Mouse (Mus musculus): ENCODE measurements around the gene Zfp277. TPM values are rescaled to one million over a fixed set of nuclear protein-coding genes. Genes with fewer than 3 reads are reported as not detected.

The Zfp277 gene
- total and polyA plus RNA-seq, 2 experiments from 2014 or later: 17.9 to 22.5 TPM

DNA sequence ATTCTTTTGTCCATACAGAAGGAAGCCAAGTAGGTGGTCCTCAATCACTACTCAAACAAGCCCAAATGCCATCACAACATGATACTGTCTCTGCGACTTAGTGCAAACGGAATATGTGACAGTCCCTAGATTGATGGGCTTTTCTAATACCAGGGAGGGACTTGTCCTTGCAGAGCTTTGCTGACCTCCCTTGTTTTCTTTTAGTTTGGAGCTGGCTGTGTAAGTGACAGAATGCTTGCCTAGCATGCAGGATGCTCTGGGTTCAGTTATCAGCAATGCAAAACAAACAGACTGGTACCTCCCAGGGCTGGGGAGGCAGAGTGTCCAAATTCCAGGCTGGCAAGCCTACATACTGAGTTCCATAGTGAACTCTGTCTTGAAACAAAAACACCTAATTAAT, 7.7 kb downstream of the Zfp277 start:
- TF ChIP-seq EP300 (IDR thresholded peaks at IDR 0.05; ENCODE audit: low read depth) (no peak), CTCF (IDR thresholded peaks at IDR 0.05; ENCODE audit: low read depth) (no peak)
- no peaks in the 10 kb centered on the region for H3K36me3 ChIP-seq (replicated peaks; ENCODE audit: control insufficient read depth, insufficient read depth, low read length)
- 57% methylated on average over 2 of the region's 2 CpGs for WGBS
- no peaks in the 10 kb centered on the region for H3K27me3 ChIP-seq (ENCODE audit: control insufficient read depth, insufficient read depth, low read length)
- no peaks in the 10 kb centered on the region for H3K9me3 ChIP-seq (replicated peaks; ENCODE audit: control insufficient read depth, low read length)
- no peak overlapping the region for H3K4me2 ChIP-seq (ENCODE audit: low read depth, low read length)
- no peak overlapping the region for H3K4me3 ChIP-seq (ENCODE audit: low read depth, low read length)
- ATAC-seq (ENCODE audit: insufficient read depth, low read depth) (no peak), DNase-seq (ENCODE audit: low spot score) (no peak)
- no peak overlapping the region for H3K27ac ChIP-seq (ENCODE audit: low read depth)
- H3K9ac ChIP-seq (replicated peaks; ENCODE audit: low read depth, low read length): no peak overlapping the region
- peaks cover 20% of the 10 kb centered on the region for H3K4me1 ChIP-seq (ENCODE audit: control insufficient read depth, insufficient read depth)

DNA sequence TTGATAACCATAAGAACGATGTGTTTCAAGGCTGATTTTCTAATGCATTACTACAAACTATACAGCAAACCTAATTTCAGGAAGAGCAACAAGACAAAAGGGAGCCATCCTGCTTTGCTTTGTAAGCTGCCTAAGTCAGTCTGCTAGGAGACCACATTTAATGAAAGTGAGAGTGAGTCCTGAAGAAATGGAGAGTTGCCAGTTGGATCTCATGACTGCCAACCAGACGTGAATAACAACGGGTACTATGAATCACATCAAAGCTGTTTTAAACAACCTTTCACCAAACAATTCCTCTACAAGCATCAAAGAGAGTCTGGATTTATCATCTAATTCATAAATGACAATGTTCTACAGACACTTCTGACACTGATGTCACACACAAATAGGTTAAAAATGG, 11.6 kb downstream of the Zfp277 start:
- 20% methylated on average over 3 of the region's 3 CpGs for WGBS
- ATAC-seq (ENCODE audit: insufficient read depth, low read depth) (no peak), DNase-seq (ENCODE audit: low spot score) (peak; percentile 65)
- no peak overlapping the region for H3K4me3 ChIP-seq (ENCODE audit: low read depth, low read length)
- peaks cover 19% of the 10 kb centered on the region for H3K4me1 ChIP-seq (ENCODE audit: control insufficient read depth, insufficient read depth)
- no peaks in the 10 kb centered on the region for H3K27me3 ChIP-seq (ENCODE audit: control insufficient read depth, insufficient read depth, low read length)
- H3K27ac ChIP-seq (ENCODE audit: low read depth): 0 out of 2 replicates have a peak overlapping the region, but pooled peaks have one; percentile 7
- H3K36me3 ChIP-seq (replicated peaks; ENCODE audit: control insufficient read depth, insufficient read depth, low read length): no peaks in the 10 kb centered on the region
- no peak overlapping the region for H3K4me2 ChIP-seq (ENCODE audit: low read depth, low read length)
- TF ChIP-seq EP300 (IDR thresholded peaks at IDR 0.05; ENCODE audit: low read depth) (no peak), CTCF (IDR thresholded peaks at IDR 0.05; ENCODE audit: low read depth) (no peak)
- H3K9ac ChIP-seq (replicated peaks; ENCODE audit: low read depth, low read length): no peak overlapping the region
- H3K9me3 ChIP-seq (replicated peaks; ENCODE audit: control insufficient read depth, low read length): no peaks in the 10 kb centered on the region

DNA sequence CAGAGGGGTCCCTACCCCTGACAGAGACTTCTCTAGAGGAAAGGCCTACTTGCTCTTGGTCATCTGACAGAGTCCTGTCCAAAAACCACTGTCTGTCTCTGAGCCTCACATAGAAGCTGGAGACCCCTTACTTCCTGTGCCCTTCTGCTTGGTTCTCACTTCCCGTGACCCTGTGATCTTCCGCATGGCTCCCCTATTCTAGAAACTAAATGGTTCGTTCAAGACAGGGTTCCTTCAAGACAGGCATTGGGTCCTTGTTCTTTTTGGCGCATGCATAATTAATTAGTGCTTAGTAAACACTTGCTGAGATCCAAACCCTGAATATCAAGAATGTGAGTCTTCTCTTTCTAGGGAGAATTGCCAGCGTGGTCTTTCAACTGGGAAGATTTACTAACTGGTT, 14.6 kb downstream of the Zfp277 start:
- Histone ChIP-seq H3K27me3 (ENCODE audit: control insufficient read depth, insufficient read depth, low read length) (no peaks in the 10 kb centered on the region), H3K36me3 (replicated peaks; ENCODE audit: control insufficient read depth, insufficient read depth, low read length) (no peaks in the 10 kb centered on the region), H3K4me2 (ENCODE audit: low read depth, low read length) (no peak overlapping the region), H3K9me3 (replicated peaks; ENCODE audit: control insufficient read depth, low read length) (no peaks in the 10 kb centered on the region), H3K4me1 (ENCODE audit: control insufficient read depth, insufficient read depth) (peaks cover 19% of the 10 kb centered on the region), H3K9ac (replicated peaks; ENCODE audit: low read depth, low read length) (no peak overlapping the region), H3K4me3 (ENCODE audit: low read depth, low read length) (no peak overlapping the region), H3K27ac (ENCODE audit: low read depth) (no peak overlapping the region)
- TF ChIP-seq CTCF (IDR thresholded peaks at IDR 0.05; ENCODE audit: low read depth) (no peak), EP300 (IDR thresholded peaks at IDR 0.05; ENCODE audit: low read depth) (no peak)
- no peak for DNase-seq (ENCODE audit: low spot score)
- WGBS: 89% methylated on average over 5 of the region's 5 CpGs
- ATAC-seq (ENCODE audit: insufficient read depth, low read depth): no peak

DNA sequence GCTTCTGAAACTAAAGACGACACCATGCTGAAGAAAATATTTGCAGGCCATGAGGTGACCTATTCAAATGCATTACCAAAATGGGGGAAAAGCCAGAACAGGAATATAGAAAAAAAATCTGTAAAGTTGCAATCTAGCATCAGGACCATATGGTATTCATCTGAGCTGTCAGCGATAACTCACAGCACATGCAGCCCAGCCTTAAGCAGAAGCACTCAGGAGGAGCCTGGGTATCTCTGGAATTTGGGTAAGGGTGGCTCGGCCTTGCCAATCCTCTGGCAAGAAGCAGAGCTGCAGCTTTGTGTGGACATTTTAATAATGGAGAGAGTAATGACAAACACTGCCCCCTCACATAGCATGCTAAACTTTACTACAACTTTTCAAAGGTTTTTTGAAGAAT, 15.7 kb downstream of the Zfp277 start:
- Histone ChIP-seq H3K9ac (replicated peaks; ENCODE audit: low read depth, low read length) (no peak overlapping the region), H3K9me3 (replicated peaks; ENCODE audit: control insufficient read depth, low read length) (no peaks in the 10 kb centered on the region), H3K27me3 (ENCODE audit: control insufficient read depth, insufficient read depth, low read length) (no peaks in the 10 kb centered on the region), H3K4me2 (ENCODE audit: low read depth, low read length) (no peak overlapping the region), H3K27ac (ENCODE audit: low read depth) (no peak overlapping the region), H3K4me3 (ENCODE audit: low read depth, low read length) (no peak overlapping the region), H3K4me1 (ENCODE audit: control insufficient read depth, insufficient read depth) (peaks cover 19% of the 10 kb centered on the region), H3K36me3 (replicated peaks; ENCODE audit: control insufficient read depth, insufficient read depth, low read length) (no peaks in the 10 kb centered on the region)
- no peak for ATAC-seq (ENCODE audit: insufficient read depth, low read depth)
- WGBS: 18% methylated on average over 3 of the region's 3 CpGs
- no peak for DNase-seq (ENCODE audit: low spot score)
- TF ChIP-seq EP300 (IDR thresholded peaks at IDR 0.05; ENCODE audit: low read depth): no peak
- no peak for TF ChIP-seq CTCF (IDR thresholded peaks at IDR 0.05; ENCODE audit: low read depth)

DNA sequence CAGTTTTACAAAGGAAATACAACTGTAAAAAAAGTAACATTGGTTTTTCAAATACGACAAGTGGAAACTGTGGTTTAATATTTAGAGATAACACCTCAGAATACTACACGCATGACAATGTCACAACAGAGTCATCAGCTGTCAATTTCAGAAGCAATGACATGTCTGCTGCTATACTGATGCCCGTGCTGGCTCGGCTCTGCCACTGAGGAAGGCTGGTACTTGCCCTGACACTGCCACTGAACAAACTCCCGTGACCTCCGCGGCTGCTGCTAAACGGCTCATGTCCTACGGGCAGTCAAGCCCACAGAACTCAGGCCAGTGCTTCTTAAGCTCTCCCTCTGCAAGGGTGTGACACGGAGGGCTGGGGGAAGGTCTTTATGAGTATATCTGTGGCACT, 18.1 kb downstream of the Zfp277 start:
- ATAC-seq (ENCODE audit: insufficient read depth, low read depth) (no peak), DNase-seq (ENCODE audit: low spot score) (no peak)
- 86% methylated on average over 10 of the region's 10 CpGs for WGBS
- no peak overlapping the region for H3K4me3 ChIP-seq (ENCODE audit: low read depth, low read length)
- no peak for TF ChIP-seq EP300 (IDR thresholded peaks at IDR 0.05; ENCODE audit: low read depth)
- TF ChIP-seq CTCF (IDR thresholded peaks at IDR 0.05; ENCODE audit: low read depth): no peak
- no peaks in the 10 kb centered on the region for H3K36me3 ChIP-seq (replicated peaks; ENCODE audit: control insufficient read depth, insufficient read depth, low read length)
- no peak overlapping the region for H3K4me2 ChIP-seq (ENCODE audit: low read depth, low read length)
- H3K9ac ChIP-seq (replicated peaks; ENCODE audit: low read depth, low read length): no peak overlapping the region
- no peak overlapping the region for H3K27ac ChIP-seq (ENCODE audit: low read depth)
- peaks cover 9% of the 10 kb centered on the region for H3K4me1 ChIP-seq (ENCODE audit: control insufficient read depth, insufficient read depth)
- no peaks in the 10 kb centered on the region for H3K27me3 ChIP-seq (ENCODE audit: control insufficient read depth, insufficient read depth, low read length)
- H3K9me3 ChIP-seq (replicated peaks; ENCODE audit: control insufficient read depth, low read length): no peaks in the 10 kb centered on the region

DNA sequence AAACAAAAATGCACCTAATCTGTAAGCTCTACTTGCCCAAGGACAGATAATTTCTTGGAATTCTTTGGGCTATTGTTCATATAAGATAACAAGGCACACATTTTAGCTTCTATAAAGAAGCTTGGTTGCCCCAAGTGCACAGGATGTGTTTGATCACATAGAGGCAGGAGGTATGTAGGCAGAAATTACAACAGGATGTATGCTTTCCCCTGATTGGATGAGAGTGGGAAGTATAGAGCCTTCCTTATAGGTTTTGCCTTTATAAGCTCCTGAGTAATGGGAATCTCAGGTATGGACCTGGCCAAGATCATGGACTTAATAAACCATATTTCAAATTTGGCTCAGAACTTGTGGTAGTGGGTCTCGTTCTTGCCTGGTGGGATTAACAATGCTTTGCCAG, 20.7 kb downstream of the Zfp277 start:
- Histone ChIP-seq H3K27me3 (ENCODE audit: control insufficient read depth, insufficient read depth, low read length) (no peaks in the 10 kb centered on the region), H3K36me3 (replicated peaks; ENCODE audit: control insufficient read depth, insufficient read depth, low read length) (no peaks in the 10 kb centered on the region), H3K4me3 (ENCODE audit: low read depth, low read length) (no peak overlapping the region), H3K4me2 (ENCODE audit: low read depth, low read length) (no peak overlapping the region), H3K4me1 (ENCODE audit: control insufficient read depth, insufficient read depth) (peaks cover 5% of the 10 kb centered on the region; the same call in 1 of the 2 replicates), H3K9ac (replicated peaks; ENCODE audit: low read depth, low read length) (no peak overlapping the region), H3K9me3 (replicated peaks; ENCODE audit: control insufficient read depth, low read length) (no peaks in the 10 kb centered on the region), H3K27ac (ENCODE audit: low read depth) (no peak overlapping the region)
- WGBS: 92% methylated on average over 1 of the region's 1 CpGs
- TF ChIP-seq CTCF (IDR thresholded peaks at IDR 0.05; ENCODE audit: low read depth) (no peak), EP300 (IDR thresholded peaks at IDR 0.05; ENCODE audit: low read depth) (no peak)
- ATAC-seq (ENCODE audit: insufficient read depth, low read depth): no peak
- DNase-seq (ENCODE audit: low spot score): no peak
